Mouse (Mus musculus) limb, embryonic 14.5 days (tissue): Measurements from ENCODE around the gene Tspan1. TPM values are rescaled to one million over a fixed set of nuclear protein-coding genes. Genes with fewer than 3 reads are reported as not detected.

Experiments used
- ATAC-seq: fragments of 200-750 bp; cut with Nextera tagmentation; 2 replicates; pipeline ENCODE4 v1.8.0; 2017; ENCODE audit warnings: low read depth, moderate number of reproducible peaks, moderate TSS enrichment; ENCODE audit not compliant: low FRiP score
- DNase-seq: peaks from one replicate; pipeline ENCODE4 v3.0.0-alpha.2; 2015; ENCODE audit warnings: low spot score
- H3K27ac ChIP-seq: fragments of 300-500 bp; sonication (generic); replicated peaks from 2 replicates; pipeline ENCODE4 v1.5.1; 2014; ENCODE audit warnings: low read depth, mild to moderate bottlenecking, low read length, moderate library complexity, mixed read lengths
- H3K27me3 ChIP-seq: fragments of 300-500 bp; sonication (generic); 2 replicates; pipeline ENCODE4 v1.6.1; 2014; ENCODE audit warnings: low read length, mixed read lengths; ENCODE audit not compliant: control insufficient read depth, insufficient read depth
- H3K36me3 ChIP-seq: fragments of 300-500 bp; sonication (generic); 2 replicates; pipeline ENCODE4 v1.6.1; 2014; ENCODE audit warnings: mild to moderate bottlenecking, low read length, moderate library complexity, mixed read lengths; ENCODE audit not compliant: control insufficient read depth, insufficient read depth
- H3K4me1 ChIP-seq: fragments of 300-500 bp; sonication (generic); 2 replicates; pipeline ENCODE4 v1.6.1; 2014; ENCODE audit warnings: antibody characterized with exemption, low read length, mixed read lengths; ENCODE audit not compliant: control insufficient read depth, insufficient read depth
- H3K4me2 ChIP-seq: fragments of 300-500 bp; sonication (generic); replicated peaks from 2 replicates; pipeline ENCODE4 v1.6.1; 2014; ENCODE audit warnings: low read depth, mild to moderate bottlenecking, low read length, moderate library complexity; ENCODE audit not compliant: severe bottlenecking
- H3K4me3 ChIP-seq: fragments of 300-500 bp; sonication (generic); replicated peaks from 2 replicates; pipeline ENCODE4 v1.5.1; 2014; ENCODE audit warnings: low read length
- H3K9ac ChIP-seq: fragments of 300-500 bp; sonication (generic); 2 replicates; pipeline ENCODE4 v1.6.1; 2014; ENCODE audit warnings: mild to moderate bottlenecking, low read depth, low read length, moderate library complexity; ENCODE audit not compliant: severe bottlenecking
- H3K9me3 ChIP-seq: fragments of 300-500 bp; sonication (generic); 2 replicates; pipeline ENCODE4 v1.6.1; 2016; ENCODE audit warnings: low read length; ENCODE audit not compliant: control insufficient read depth
- POLR2A ChIP-seq: fragments of 200-500 bp; IDR thresholded peaks from 2 replicates; pipeline ENCODE4 v1.8.0; 2012; ENCODE audit warnings: inconsistent platforms, mild to moderate bottlenecking, moderate library complexity, borderline replicate concordance; ENCODE audit not compliant: insufficient read depth, insufficient read length; ENCODE audit errors: extremely low read depth
- WGBS: fragments of 180-500 bp; shearing (Covaris S2); extraction: QIAGEN DNeasy Blood & Tissue Kit; methylation state at CpG from one replicate; pipeline ENCODE4 v1.1.7; 2014; 5-methylcytosine and 5-hydroxymethylcytosine counted together
- polyA plus RNA-seq, 2 experiments: library from polyadenylated mRNA; depleted of rRNA in 1 of 2; stranded (reverse) in 1 of 2; unstranded in 1 of 2; fragments of >200 nt; fragmentation: Nextera tagmentation in 1 of 2; extraction: Ambion mirVana in 1 of 2; gene quantifications; 2 replicates each; pipeline versions ENCODE4 v1.2.1 to v1.2.3; 2012 to 2014

Tspan1 gene
- polyA plus RNA-seq, 2 experiments, result not detected

DNA sequence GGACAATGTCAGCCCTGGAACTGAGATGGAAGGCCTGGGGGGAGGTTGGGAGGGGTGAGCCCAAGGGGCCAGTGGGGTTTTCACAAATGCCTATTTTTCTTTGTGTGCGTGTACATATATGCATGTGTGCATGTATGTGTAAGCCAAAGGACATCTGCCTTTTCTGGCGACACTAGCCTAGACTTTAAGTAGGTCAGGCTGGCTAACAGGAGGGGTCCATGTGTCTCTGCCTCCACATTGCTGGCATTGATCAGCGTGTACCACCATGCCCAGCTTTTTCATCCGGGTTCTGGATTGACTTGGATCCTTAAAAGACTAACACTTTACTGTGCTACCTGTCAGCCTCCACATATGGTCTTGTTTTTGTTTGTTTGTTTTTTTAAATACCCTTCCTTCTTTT is 6.4 kb upstream of the Tspan1 start:
- H3K4me1 ChIP-seq, result peaks cover 23% of the 10 kb centered on the region
- WGBS, result 80% methylated on average over 4 of the region's 4 CpGs
- no peak for TF ChIP-seq POLR2A
- H3K27ac ChIP-seq, result no peak overlapping the region
- no peak overlapping the region for H3K4me2 ChIP-seq
- H3K36me3 ChIP-seq, result no peaks in the 10 kb centered on the region
- H3K9me3 ChIP-seq, result no peaks in the 10 kb centered on the region
- DNase-seq (no peak), ATAC-seq (no peak)
- no peak overlapping the region for H3K9ac ChIP-seq
- H3K27me3 ChIP-seq, result no peaks in the 10 kb centered on the region
- H3K4me3 ChIP-seq, result no peak overlapping the region

DNA sequence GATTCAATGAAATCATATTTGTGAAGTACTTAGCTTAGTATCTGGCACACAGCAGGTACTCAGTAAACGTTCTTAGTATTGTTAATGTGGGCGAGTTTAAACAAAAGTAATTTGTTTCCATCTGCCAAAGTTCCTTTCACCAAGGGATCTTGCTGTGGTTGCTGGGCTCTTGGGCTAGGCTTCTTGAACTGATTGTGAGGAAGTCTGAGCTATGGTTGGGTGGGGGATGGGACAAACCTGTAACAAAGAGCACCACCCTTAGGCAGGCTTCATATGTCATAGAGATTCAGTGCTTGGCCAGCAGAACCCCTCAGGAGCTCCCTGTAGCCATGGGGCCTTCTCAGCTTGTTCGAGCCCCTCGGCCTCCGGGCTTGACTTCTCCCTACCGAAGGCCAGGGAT is 5.7 kb upstream of the Tspan1 start, which contains the start of the genes 1700042G07Rik and Gm49337:
Gene 1700042G07Rik (plus strand): TSS at position 301 of the 400 bp plus-strand sequence.
Gene Gm49337 (plus strand): TSS at position 313 of the 400 bp plus-strand sequence.
- Histone ChIP-seq H3K4me3 (no peak within 1 kb of the TSS), H3K4me1 (peaks cover 23% of the 10 kb centered on the region), H3K27me3 (no peaks in the 10 kb centered on the region), H3K27ac (no peak within 1 kb of the TSS), H3K9me3 (no peaks in the 10 kb centered on the region), H3K36me3 (no peaks in the 10 kb centered on the region), H3K9ac (no peak within 1 kb of the TSS), H3K4me2 (no peak within 1 kb of the TSS)
- no peak for ATAC-seq
- 81% methylated on average over 6 of the region's 6 CpGs for WGBS
- DNase-seq, result no peak
- TF ChIP-seq POLR2A, result no peak

DNA sequence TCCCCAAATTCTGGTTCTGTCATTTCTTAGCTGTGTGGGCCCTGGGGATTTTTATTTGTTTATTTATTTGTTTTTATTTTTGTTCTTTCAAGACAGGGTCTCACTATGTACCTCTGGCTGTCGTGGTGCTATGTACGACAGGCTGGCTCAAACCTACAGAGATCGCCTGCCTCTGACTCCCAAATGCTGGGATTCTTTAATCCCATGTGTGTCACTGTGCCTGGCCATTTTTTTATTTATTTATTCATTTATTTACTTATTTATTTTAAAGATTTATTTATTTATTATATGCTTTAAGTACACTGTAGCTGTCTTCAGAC is 1.9 kb upstream of the Tspan1 start:
- Histone ChIP-seq H3K27ac (no peak overlapping the region), H3K36me3 (no peaks in the 10 kb centered on the region), H3K9me3 (no peaks in the 10 kb centered on the region), H3K4me3 (no peak overlapping the region), H3K4me1 (peaks cover 7% of the 10 kb centered on the region; the same call in 1 of the 2 replicates), H3K27me3 (no peaks in the 10 kb centered on the region), H3K4me2 (no peak overlapping the region), H3K9ac (no peak overlapping the region)
- ATAC-seq (no peak; the same call in 1 of the 2 replicates), DNase-seq (no peak)
- no peak for TF ChIP-seq POLR2A
- WGBS, result 73% methylated on average over 3 of the region's 3 CpGs

DNA sequence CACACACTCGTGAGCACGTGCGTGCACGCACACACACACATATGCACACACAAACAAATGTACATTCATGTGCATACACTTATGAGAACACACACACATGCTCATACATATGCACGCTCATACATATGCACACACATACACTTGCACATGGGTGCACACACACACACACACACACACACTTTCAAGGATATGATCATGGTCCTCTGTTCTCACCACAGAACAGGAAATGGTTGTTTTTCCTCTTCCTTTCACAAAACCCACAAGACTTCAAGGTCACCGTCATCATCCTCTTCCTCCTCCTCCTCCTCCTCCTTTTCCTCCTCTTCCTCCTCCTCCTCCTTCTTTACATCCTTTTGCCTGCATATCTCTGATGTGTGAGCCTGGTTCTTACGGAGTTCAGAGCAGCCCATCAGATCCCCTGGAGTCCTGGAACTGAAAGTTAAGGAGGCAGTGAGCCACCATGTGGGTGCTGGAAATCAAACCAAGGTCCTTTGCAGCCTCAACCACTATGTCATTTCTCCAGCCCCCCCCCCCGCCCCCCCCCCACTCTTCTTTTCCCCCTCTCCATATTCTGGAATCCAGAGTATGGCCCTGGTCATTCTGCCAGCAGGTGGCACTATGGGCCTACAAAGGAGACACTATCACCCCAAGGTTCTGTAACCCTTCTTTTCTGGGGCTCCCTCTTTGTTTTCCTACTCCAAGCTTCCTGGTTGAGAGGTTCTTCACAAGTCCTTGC is 1.4 kb upstream of the Tspan1 start:
- H3K4me2 ChIP-seq, result no peak overlapping the region
- H3K27me3 ChIP-seq, result no peaks in the 10 kb centered on the region
- no peak for TF ChIP-seq POLR2A
- H3K9ac ChIP-seq, result no peak overlapping the region
- no peaks in the 10 kb centered on the region for H3K36me3 ChIP-seq
- H3K4me3 ChIP-seq, result no peak overlapping the region
- ATAC-seq, result peak; percentile 62; the same call in 1 of the 2 replicates
- WGBS, result 80% methylated on average over 7 of the region's 8 CpGs
- DNase-seq, result peak; percentile 68
- no peak overlapping the region for H3K27ac ChIP-seq
- H3K9me3 ChIP-seq, result no peaks in the 10 kb centered on the region
- peaks cover 7% of the 10 kb centered on the region; the same call in 1 of the 2 replicates for H3K4me1 ChIP-seq

DNA sequence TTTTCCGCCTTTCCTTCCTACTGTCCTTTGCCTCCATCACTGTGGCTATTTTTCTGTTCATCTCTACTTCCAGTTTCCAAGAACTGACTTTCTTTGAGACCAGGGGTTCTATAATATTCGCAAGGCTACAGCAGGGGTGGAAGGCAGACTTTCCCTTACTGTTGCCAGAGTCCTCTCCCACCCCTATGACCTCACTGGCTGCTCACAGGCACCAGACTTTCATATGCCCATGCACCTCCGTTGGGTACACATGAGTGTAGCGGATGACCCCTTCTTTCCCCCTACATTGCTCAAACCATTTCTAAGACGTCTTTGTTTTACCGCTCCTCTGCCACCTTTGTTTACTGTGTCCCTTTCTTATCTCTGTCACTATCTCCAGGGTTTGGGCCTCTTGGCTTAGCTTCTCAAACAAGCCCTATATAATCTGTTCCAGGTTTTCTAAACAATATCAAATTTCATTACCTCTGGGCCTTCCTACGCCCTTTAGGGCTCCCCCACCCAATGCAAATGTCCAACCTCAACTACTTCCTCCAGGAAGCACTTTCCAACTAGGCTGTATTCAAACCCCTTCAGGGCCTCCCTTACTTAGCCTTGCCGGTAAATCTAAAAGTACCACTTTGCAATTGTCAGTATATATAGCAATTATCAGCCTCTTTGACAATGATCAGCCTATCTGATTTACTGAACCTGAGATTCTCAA is 1.5 kb downstream of the Tspan1 start:
- WGBS, result 49% methylated on average over 8 of the region's 8 CpGs
- H3K36me3 ChIP-seq, result 0 out of 2 replicates have a peak, but pooled peaks cover 5% of the 10 kb centered on the region
- DNase-seq (no peak), ATAC-seq (no peak)
- no peaks in the 10 kb centered on the region for H3K9me3 ChIP-seq
- no peaks in the 10 kb centered on the region for H3K27me3 ChIP-seq
- H3K4me3 ChIP-seq, result no peak overlapping the region
- H3K4me1 ChIP-seq, result peaks cover 7% of the 10 kb centered on the region; the same call in 1 of the 2 replicates
- no peak overlapping the region for H3K27ac ChIP-seq
- no peak overlapping the region for H3K9ac ChIP-seq
- H3K4me2 ChIP-seq, result no peak overlapping the region
- TF ChIP-seq POLR2A, result no peak
